Mouse (Mus musculus): Measurements from ENCODE around the gene AC124502.3.
A peak's percentile ranks its signal among the peaks of the same experiment; 100 is the strongest.
"Not testable (repeated sequence)": the region's sequence is repeated elsewhere in the genome, so short reads cannot be mapped to it uniquely, and the experiment has no call there.

Gene AC124502.3

GRCm38 (mm10) chr19:5038709-5039156, at the start of gene AC124502.3, which contains the start of gene B4gat1:
TSS of gene AC124502.3 (plus strand) at chr19:5038891.
TSS of gene B4gat1 (plus strand) at chr19:5038826.
- peak; percentile 91 for DNase-seq (ENCODE audit: low read depth, low spot score)

- DNase-seq (ENCODE audit: low read depth, low spot score): peak; percentile 95
Observed at GRCm38 (mm10) chr19:4989013-4989412, 49.7 kb upstream of the AC124502.3 start.

- DNase-seq (ENCODE audit: low read depth, low spot score): no peak
Observed at GRCm38 (mm10) chr19:4989434-4990255, 49.0 kb upstream of the AC124502.3 start.

GRCm38 (mm10) chr19:4990256-4990625, 48.5 kb upstream of the AC124502.3 start, which contains the start of gene Npas4:
TSS of gene Npas4 (minus strand) at chr19:4990316.
- DNase-seq (ENCODE audit: low read depth, low spot score): no peak

DNA sequence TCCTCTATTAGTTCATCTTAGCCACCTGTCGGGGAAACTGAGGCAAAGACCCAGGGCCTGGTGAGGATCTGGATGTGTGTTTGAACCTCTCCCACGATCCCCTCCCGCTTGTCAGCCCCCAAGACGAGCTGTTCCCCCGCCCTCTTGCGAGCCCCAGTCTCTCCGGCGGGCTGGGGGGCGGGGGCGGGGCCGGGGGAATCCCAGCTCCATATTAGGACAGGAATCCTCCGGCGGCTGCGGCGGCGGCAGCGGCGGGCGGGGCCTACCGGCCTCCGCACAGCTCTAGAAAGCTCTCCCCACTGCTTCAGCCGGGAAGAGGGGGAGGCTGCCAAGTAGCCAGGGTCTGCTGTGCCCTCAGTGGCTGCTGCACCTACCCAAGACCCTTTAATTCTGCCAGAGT, 48.0 kb upstream of the AC124502.3 start:
- no peak for DNase-seq (ENCODE audit: low read depth, low spot score)

DNA sequence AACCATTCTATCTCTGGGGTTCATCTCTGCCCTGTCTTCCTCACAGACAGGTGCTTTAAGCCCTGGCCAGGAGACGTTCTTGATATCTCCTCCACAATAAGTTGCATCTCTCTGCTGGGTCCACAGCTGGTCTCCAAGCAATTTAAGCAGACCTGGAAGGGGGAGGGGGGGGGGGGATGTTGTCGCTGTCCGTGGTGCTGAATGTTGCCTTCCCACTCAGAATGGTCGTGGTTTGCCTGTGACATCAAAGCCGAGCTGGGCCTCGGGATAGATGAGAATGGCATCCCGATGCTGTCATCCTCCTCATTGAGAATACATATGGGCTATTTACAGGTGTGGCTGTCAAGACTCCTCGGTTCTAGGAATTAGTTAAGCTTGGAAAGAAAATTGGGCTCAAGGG, 46.3 kb upstream of the AC124502.3 start:
- DNase-seq (ENCODE audit: low read depth, low spot score): peak; percentile 24

DNA sequence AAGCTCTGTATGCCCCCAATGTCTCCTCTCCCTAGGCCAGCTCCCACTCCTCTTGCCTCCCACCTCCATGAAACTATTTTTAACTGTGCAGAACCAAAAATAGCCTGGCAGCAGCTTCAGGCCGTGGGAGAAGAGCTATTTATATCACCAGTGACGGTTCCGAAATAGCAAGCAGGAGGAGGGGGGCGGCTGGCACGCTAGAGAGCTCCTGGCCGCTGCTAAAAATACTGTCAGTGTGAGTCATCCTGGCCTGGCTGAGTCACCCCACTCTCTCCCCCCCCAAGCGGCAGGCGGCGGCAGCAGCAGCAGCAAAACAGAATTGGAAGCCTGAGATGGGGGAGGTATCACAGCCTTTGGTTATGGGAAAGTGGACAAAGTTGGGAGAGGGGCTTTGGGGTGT, 45.8 kb upstream of the AC124502.3 start:
- DNase-seq (ENCODE audit: low read depth, low spot score): no peak

DNA sequence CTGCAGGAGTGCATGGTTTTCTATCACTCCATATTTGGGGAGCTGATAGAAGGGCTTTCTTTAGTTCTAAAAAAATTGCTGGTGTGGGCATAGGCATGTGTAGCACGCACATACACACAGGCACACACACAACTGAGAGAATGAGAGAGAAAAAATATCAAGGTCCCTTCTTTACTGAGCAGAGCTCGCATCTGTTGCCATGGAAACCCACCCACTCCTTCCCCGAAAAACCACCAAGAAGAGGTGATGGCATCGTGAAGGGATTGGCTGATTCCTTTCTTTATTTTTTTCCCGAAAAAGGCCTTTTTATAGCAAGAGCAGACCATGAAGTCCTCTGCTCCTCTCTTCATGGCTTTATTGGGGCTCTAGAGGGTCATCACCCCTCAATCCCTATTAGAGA, 44.6 kb upstream of the AC124502.3 start:
- DNase-seq (ENCODE audit: low read depth, low spot score): no peak

DNA sequence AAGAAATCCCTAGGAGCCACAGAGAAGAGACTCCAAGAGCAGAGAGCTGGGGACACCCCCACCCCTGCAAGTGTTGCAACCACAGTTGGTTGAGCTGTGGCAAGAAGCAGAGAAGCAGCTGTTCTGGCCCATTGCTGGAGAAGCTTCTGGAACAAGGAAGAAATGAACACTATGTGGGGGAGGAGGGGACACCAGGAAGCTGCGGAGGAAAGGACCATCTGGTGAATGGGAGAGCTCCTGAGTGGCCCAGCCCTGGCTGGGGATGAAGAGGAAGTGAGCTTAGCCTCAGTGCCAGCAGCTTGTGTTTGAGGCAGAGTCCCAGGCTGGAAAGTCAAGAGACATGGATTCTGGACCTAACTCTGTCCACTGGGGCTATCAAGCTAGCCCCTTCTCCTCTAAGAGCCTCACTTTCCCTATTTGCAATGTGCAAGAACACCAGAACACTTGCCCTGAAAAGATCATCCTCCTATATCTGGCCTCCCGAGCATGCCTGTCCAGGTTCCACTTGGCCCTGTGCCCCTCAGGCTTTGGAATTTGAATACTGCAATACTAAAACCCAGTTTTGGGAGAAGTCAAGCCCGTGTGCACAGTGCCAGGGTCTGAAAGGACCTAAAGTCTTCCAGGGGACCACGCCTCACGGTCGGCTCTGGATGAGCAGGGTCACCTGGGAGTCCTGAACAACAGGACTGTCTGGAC, 39.1 kb upstream of the AC124502.3 start:
- DNase-seq (ENCODE audit: low read depth, low spot score): no peak

- DNase-seq (ENCODE audit: low read depth, low spot score): peak; percentile 86
Observed at GRCm38 (mm10) chr19:5001666-5002406, 36.9 kb upstream of the AC124502.3 start.

- not testable (repeated sequence) for DNase-seq (ENCODE audit: low read depth, low spot score)
Observed at GRCm38 (mm10) chr19:5003644-5004043, 35.0 kb upstream of the AC124502.3 start.

GRCm38 (mm10) chr19:5004925-5005324, 33.8 kb upstream of the AC124502.3 start:
- DNase-seq (ENCODE audit: low read depth, low spot score): no peak

DNA sequence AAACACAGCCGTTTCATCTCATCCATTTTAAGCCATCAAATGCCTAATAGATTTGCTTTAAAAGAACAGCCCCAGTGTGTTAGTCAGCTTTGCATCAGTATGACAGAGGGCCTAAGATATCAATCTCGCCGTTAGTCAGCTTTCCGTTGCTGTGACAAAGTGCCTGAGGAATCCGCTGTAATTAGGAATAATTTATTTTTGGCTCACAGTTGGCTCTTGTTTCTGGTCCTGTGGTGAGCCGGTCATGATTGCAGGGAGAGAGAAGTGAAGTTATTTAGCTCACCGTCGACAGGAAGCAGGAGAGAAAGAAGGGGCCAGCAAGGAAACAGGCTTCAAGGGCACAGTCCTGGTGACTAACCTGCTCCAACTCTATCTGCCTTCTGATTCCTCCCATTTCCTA, 25.6 kb upstream of the AC124502.3 start:
- DNase-seq (ENCODE audit: low read depth, low spot score): no peak

DNA sequence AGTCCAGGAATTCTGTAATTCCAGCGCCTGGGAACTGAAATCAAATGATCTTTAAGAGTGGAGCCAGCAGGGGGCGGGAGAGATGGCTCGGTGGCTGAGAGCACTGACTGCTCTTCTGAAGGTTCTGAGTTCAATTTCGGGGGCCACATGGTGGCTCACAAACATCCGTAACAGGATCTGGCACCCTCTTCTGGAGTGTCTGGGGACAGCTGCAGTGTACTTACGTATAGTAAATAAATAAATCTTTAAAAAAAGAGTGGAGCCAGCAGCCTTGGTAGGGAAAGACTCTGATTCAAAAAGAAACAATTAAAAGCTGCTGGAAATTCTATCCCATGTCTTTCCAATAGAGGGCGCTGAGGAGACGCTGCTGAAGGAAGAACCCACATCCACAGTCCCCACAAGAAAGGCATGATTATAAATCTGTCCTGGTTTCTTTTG, 23.7 kb upstream of the AC124502.3 start:
- DNase-seq (ENCODE audit: low read depth, low spot score): peak; percentile 64

GRCm38 (mm10) chr19:5016221-5016742, 22.4 kb upstream of the AC124502.3 start:
- no peak for DNase-seq (ENCODE audit: low read depth, low spot score)

DNA sequence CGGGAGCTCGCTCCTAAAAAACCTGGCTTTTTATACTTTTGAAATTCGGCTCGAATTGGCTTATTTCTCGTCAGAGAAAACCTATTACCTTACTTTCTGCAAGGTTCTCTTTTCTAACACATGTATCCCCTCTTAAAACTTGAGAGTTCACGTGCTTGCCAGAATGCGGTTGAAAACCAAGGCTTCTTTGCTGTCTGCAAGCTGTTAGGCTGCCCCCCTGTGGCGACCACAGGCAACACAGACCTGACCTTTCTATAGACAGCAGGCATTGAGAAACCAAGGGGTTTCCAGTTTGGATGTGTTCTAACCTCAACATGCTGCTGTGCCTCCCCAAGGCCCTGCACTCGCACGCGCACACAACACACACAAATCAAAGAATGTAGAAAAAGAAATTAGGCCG, 21.9 kb upstream of the AC124502.3 start:
- DNase-seq (ENCODE audit: low read depth, low spot score): peak; percentile 79

DNA sequence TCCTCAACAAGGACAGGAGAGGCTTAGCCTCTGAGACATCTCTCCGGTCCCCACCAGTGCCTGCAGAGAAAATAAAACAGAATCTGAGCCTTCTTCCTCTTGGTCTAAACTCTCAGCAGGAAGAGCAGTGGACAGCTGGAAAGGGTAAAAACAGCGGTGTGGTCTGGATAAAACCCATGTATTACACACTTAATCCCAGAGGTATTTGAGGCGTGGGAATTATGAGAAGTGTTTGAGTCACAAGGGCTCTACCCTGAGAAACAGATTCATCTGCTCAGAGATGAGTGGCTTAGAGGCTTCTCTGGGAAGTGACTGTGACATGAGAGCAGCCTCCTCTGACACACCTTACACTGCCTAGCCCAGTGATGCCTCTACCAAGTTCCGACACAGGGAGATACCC, 21.1 kb upstream of the AC124502.3 start:
- DNase-seq (ENCODE audit: low read depth, low spot score): no peak

GRCm38 (mm10) chr19:5018191-5018590, 20.5 kb upstream of the AC124502.3 start:
- no peak for DNase-seq (ENCODE audit: low read depth, low spot score)

- DNase-seq (ENCODE audit: low read depth, low spot score): no peak
Observed at GRCm38 (mm10) chr19:5021416-5021815, 17.3 kb upstream of the AC124502.3 start.

GRCm38 (mm10) chr19:5023621-5024479, 14.8 kb upstream of the AC124502.3 start, which contains the start of gene Slc29a2:
TSS of gene Slc29a2 (plus strand) at chr19:5023860.
- peak; percentile 94 for DNase-seq (ENCODE audit: low read depth, low spot score)

DNA sequence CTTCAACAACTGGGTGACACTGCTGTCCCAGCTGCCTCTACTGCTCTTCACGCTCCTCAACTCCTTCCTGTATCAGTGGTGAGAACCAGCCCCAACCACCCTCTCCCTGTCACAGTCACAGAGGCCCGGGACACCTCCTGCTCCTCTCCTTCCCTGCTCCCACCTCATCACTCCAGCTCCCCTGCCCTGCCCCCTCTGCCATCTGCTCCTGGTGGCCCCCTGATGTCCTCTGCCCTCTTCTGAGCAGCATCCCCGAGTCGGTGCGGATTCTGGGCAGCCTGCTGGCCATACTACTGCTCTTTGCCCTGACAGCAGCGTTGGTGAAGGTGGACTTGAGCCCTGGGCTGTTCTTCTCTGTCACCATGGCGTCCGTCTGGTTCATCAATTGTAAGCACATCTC, 12.6 kb upstream of the AC124502.3 start:
- no peak for DNase-seq (ENCODE audit: low read depth, low spot score)
